Mouse (Mus musculus): Measurements from ENCODE around the gene Wasf2.

Gene Wasf2

DNA sequence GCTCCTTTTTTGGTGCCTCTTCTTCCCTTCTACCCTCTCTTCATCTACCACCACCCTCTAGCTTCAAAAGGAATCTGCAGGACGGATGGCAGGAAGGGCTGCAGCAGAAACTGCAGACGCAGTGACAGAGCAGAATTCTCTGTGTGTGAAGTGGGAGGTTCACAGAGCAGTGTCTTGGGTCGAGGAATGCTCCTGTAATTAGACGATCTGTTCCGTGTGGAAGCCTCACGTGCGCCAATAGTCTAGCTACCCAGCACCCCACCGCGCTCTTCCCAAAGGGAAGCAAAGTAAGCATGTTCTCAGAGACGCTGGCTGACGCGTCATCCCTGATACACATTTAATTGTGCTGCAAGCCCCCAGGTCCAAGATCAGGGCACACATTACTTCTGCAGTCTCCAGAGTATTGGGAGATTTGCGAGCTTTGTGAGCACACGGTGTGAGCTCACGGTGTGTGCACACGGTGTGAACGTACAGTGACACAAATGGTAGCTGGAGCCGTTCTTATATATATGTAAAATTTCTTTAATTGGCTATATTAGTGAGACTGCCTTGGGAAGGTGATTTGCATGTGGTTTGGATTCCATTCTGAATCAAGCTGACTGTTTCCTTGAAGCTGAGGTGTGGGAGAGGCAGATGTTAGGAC is 46.6 kb downstream of the Wasf2 start:
- DNase-seq, result no peak

DNA sequence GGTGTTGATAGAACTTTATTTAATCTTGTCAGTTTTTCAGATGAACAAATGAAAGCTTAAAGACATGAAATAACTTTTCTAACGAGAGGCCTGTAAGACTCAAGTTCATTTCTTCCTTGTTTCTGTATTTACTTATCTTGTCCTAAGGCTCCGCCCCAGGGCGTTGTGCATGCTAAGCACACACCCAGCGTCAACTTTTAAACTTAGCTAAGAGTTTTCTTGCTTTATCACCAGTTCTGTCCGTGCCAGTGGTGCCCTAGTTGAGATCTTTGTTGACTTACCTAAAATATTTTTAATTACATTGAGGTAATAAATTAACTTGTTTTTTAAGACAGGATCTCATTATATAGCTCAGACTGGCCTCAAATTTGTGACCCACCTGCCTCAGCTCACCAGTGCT is 48.0 kb downstream of the Wasf2 start:
- DNase-seq, result no peak

DNA sequence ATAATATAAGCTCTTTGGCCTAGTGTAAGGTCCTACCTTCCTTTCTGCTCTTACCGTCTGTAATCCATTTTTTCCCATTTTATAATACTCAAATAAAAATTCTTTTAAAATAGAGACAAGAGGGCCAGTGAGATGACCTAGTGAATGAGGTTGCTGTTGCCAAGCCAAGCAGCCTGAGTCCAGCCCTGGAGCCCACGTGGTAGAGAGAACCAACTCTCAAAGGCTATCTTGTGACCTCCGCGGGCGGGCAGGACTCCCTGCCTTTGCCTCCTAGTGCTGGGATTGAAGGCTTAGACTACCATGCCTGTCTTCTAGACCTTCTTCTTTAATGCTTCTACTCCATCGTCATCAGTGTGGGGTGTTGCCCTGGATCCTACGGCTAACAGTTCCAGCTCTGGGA is 49.0 kb downstream of the Wasf2 start:
- no peak for DNase-seq

DNA sequence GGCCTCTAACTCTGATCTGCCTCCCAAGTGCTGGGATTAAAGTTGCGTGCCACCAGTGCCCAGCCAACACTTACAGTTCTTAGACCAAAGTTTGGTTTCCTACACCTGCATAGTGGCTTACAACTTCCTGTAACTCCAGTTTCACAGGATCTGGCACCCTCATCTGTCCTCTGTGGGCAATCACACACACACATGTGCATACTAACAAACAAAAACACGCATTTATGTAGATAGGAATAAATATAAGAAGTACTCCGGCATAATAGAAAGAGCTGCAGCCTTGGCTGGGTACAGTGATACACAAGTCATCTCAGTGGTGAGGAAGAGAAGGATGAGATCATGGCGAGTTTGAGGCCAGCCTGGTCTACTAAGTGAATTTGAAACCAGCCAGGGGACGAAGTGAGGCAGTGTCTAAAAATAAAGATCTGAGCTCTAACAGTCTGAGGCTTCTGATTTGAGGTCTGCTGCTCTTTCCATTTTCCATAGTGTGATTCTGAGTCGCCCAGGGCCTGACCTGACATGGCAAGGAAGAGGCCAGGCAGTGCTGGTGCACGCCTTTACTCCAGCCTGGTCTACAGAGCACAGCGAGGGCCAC is 52.2 kb downstream of the Wasf2 start:
- DNase-seq, result no peak

DNA sequence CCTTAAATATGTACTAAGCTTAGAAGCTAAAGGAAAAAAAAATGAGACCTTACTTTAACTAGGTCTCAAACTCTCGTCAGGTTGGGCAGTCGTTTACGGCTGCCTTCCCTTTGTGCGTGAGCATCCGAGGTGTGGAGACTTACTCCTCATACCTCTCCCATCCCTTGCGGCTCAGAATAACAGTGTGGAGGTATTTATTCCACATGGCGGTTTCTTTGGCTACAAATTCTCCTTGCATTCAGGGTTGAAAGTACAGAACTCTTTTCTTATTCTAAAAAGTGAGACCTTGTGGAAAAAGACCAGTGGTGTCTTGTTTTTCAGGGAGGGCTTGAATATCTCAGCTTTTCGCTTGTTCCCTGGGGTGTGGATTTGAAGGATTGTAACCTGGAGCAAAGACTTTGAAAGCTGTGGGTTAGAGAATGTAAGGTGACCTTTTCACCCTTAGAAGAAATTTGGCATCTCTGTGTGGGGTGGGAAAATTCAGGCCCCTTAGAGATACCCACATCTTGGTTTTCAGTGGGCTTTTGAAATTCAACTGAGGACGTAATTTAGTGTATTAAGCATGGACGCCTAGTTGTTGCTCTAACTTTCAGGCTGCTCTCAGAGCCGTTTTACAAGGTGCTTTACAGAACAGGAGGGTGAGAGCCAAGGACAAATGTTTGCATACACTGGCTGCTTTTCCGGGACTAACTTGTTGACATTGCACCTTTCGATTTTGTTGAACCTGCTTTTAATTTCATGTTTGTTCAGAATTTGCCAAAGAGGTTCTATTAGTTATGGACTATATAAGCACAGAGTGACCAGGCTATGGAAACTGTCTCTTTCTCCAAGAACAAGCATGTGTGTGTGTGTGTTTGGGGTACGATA is 54.0 kb downstream of the Wasf2 start:
- no peak for DNase-seq

DNA sequence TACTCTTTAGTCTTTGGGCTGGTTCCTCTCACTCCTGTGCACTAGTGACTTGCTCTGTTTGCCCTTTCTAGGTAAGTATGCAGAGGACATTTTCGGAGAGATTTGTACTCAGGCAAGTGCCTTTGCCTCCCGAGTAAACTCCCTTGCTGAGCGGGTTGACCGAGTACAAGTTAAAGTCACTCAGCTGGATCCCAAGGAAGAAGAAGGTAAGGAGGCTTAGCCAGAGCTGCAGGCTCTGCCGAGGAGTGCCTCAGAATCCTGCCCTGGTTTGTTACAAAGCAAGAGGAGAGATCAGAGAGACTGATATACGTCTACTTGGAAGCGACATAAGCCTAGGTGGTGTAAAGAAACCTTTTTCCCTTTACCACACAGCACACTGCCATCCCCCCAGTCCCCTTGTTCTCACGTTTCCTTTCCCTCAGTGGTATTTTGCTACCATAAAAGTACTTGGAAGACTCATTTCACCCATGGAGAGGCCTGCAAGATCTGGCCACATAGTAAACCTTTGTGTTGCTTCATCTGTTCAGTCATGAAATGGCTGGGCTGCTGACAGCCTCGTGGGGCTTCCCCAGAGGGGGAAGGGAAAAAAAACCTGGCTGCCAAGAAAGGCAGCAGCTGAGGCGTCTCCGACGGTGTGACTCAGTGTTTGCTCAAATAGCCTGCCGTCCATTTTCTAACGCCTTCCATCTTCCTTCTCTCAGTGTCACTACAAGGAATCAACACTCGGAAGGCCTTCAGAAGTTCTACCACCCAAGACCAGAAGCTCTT is 54.8 kb downstream of the Wasf2 start:
- DNase-seq, result peak; percentile 87

DNA sequence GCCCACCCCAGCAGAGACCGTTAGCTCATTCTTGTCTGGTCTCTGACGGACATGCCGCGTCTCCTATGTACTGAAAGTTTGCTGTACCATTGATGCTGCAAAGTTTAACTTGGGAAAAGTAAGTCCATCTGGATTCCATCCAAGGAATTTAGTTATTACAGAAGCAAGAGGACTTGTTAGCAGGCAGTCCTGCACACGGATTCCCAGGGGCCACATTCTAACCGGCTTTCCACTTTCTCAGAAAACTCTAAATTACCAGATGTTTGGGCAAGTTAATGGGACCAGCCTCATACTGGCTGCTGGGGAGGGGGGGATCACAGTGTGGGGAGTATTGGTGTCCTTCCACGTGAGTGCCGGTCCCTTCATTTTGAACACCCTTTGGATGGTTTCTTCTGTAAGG is 55.6 kb downstream of the Wasf2 start:
- DNase-seq, result no peak

- no peak for DNase-seq
These were observed 56.6 kb downstream of the Wasf2 start for GRCm38 (mm10) chr4:133186856-133187255.

DNA sequence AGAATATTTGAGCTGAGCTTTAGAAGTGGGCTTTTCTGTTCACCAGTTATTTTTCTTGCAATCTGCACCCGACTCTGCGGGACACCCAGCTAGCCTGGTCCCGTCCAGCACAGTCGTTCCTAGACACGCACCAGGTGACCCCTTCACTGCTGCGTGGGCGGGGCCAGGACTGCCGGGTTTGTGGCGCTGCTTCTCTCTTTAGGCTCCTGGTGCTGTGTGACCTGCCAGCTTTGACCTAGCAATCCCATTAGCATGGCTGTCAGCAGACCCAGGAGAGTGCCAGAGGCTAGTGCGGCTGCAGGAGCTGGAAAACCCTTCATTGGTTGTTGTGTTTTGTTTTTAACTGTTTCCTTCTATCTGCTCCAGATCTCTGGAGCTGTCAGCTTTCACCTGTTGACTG is 59.1 kb downstream of the Wasf2 start:
- DNase-seq, result no peak

DNA sequence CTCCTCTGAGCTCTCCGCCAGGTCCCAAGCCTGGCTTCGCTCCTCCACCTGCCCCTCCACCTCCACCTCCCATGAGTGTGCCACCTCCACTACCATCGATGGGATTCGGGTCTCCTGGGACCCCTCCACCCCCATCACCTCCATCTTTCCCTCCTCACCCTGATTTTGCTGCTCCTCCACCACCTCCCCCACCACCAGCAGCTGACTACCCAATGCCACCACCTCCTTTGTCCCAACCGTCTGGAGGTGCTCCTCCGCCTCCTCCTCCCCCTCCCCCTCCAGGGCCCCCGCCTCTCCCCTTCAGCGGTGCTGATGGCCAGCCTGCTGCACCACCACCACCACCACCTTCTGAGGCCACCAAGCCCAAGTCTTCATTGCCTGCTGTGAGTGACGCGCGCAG is 64.2 kb downstream of the Wasf2 start:
- no peak for DNase-seq

DNA sequence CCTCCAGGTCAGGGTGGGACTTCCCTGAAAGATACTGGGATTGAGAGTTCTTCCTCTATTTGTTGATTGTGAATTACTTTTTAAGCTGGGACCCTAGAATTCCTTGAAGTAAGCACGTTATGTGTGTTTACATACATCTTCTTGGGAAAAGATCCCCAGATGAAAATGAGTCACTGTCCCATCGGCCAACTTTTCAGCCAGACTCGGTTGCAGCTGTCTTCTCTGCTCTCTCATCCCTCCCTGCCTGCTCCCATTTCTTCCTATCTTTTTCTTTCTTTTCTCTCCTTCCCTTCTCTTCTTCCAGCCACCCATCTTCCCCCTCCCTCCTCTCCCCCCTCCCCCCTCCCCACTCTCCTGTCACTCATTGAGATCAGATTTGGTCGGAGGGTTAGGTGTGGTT is 64.7 kb downstream of the Wasf2 start:
- no peak for DNase-seq

DNA sequence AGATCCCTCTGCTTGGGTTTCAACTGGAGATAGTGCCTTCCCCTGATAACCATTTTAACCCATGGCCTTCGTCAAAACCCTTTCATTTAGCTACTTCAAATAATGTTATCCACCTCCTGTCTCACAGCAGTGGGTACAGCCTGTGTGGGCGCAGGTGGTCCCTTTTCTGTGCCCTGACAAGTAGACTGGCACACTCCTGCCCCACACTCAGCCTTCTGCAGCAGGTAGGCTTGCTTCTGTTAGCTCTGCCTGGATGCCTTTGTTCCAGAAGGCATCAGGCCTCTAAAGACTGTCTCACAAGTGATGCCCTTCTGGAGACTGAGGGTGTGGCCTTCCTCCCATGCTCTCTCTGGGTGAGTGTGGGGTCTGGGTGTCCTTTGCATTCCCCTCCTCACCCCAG is 65.8 kb downstream of the Wasf2 start:
- no peak for DNase-seq

- no peak for DNase-seq
These were observed 66.5 kb downstream of the Wasf2 start for GRCm38 (mm10) chr4:133196852-133197251.

GRCm38 (mm10) chr4:133197355-133197754 is 67.0 kb downstream of the Wasf2 start:
- no peak for DNase-seq

- peak; percentile 47 for DNase-seq
These were observed 67.5 kb downstream of the Wasf2 start for GRCm38 (mm10) chr4:133197801-133198286.

GRCm38 (mm10) chr4:133198337-133199180 is 68.3 kb downstream of the Wasf2 start:
- peak; percentile 63 for DNase-seq

DNA sequence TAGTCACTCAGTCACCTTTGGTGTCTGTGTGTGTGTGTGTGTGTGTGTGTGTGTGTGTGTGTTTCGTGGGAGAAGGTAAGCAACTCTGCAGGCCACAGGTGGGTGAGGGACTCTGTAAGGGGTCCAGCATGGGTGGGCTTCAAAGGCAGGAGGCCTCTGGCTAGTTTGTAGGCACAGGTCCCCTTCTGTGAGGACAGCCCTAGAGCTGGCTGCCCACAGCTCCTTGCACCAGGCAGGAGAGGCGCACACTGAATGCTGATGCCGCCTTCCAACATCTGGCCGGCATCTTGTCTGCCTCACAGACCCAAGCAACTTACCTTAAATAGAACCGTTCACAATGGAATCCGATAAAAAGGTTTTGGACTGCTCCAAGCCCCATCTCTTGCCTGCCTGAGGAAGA is 69.4 kb downstream of the Wasf2 start:
- DNase-seq, result no peak

GRCm38 (mm10) chr4:133200343-133200742 is 70.0 kb downstream of the Wasf2 start:
- peak; percentile 84 for DNase-seq

- DNase-seq, result peak; percentile 83
These were observed 70.9 kb downstream of the Wasf2 start for GRCm38 (mm10) chr4:133201006-133201771.

- no peak for DNase-seq
These were observed 71.9 kb downstream of the Wasf2 start for GRCm38 (mm10) chr4:133202254-133202653.

DNA sequence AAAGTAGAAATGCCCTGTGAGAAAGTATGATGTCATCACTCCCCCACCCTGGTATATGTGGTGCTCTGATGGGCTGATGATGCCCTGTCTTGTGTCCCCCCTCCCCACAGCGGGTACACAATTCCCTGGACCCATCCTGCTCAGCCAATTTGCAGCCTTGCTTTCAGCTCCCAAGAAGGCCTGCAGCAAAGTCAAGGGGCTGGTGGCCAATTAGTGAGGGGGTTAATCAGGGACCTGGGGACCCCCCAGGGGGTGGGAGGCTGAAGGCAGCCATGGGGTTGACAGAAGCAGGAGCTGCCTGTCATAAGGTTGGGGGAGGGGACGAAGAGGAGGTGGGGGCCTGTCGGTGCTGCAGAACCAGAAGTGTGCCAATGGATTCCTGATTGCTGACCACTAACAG is 73.3 kb downstream of the Wasf2 start:
- DNase-seq, result no peak
